Mouse (Mus musculus) myocyte (in vitro differentiated cells): ENCODE measurements around the gene Pycard. TPM values are rescaled to one million over a fixed set of nuclear protein-coding genes. Genes with fewer than 3 reads are reported as not detected.
"Not testable (repeated sequence)": the region's sequence is repeated elsewhere in the genome, so short reads cannot be mapped to it uniquely, and the experiment has no call there.

Source experiments
- H3K27me3 ChIP-seq: one replicate; pipeline ENCODE4 v1.6.1; 2011; ENCODE audit not compliant: control insufficient read depth, insufficient read depth, insufficient read length
- H3K36me3 ChIP-seq: one replicate; pipeline ENCODE4 v1.6.1; 2011; ENCODE audit not compliant: control insufficient read depth, insufficient read depth
- H3K4me2 ChIP-seq: one replicate; pipeline ENCODE4 v1.6.1; 2011; ENCODE audit warnings: low read depth, control low read depth
- H3K4me3 ChIP-seq: one replicate; pipeline ENCODE4 v1.5.1; 2011; ENCODE audit warnings: mild to moderate bottlenecking, control low read depth, moderate library complexity
- H3K79me2 ChIP-seq: one replicate; pipeline ENCODE4 v1.6.1; 2011; ENCODE audit not compliant: control insufficient read depth, insufficient read depth
- H3ac ChIP-seq: one replicate; pipeline ENCODE4 v1.6.1; 2011; ENCODE audit not compliant: control insufficient read depth, insufficient read length
- CEBPB ChIP-seq: IDR thresholded peaks from 2 replicates; pipeline ENCODE4 v1.6.1; 2011; ENCODE audit warnings: mild to moderate bottlenecking, moderate library complexity; ENCODE audit not compliant: poor library complexity, insufficient read depth, severe bottlenecking
- E2F4 ChIP-seq: IDR thresholded peaks from one replicate; pipeline ENCODE4 v1.6.1; 2011; ENCODE audit warnings: mild to moderate bottlenecking, control low read depth, moderate library complexity; ENCODE audit not compliant: insufficient read depth
- MAX ChIP-seq: IDR thresholded peaks from one replicate; pipeline ENCODE4 v1.6.1; 2011; ENCODE audit warnings: low read depth, mild to moderate bottlenecking, control low read depth
- MYOD1 ChIP-seq, 3 experiments: IDR thresholded peaks; one replicate each; pipeline ENCODE4 v1.6.1; 2011; ENCODE audit warnings: control low read depth in 2 of 3, low read depth in 2 of 3, mild to moderate bottlenecking in 2 of 3, moderate library complexity in 1 of 3; ENCODE audit not compliant: insufficient read length in 2 of 3, control insufficient read depth in 1 of 3
- MYOG ChIP-seq, 3 experiments: IDR thresholded peaks; one replicate each; pipeline ENCODE4 v1.6.1; 2011; ENCODE audit warnings: control low read depth in 2 of 3, low read depth in 2 of 3, mild to moderate bottlenecking in 2 of 3; ENCODE audit not compliant: insufficient read length in 2 of 3, control insufficient read depth in 1 of 3, insufficient read depth in 1 of 3
- POLR2A ChIP-seq: IDR thresholded peaks from one replicate; pipeline ENCODE4 v1.6.1; 2011; ENCODE audit warnings: low read depth, mild to moderate bottlenecking, control low read depth, moderate library complexity; ENCODE audit not compliant: insufficient read length
- POLR2AphosphoS2 ChIP-seq: IDR thresholded peaks from one replicate; pipeline ENCODE4 v1.6.1; 2011; ENCODE audit warnings: low read depth, control low read depth; ENCODE audit not compliant: insufficient read length
- REST ChIP-seq: IDR thresholded peaks from one replicate; pipeline ENCODE4 v1.6.1; 2011; ENCODE audit warnings: mild to moderate bottlenecking, control low read depth, moderate library complexity; ENCODE audit not compliant: insufficient read depth, insufficient read length
- SRF ChIP-seq: IDR thresholded peaks from one replicate; pipeline ENCODE4 v1.6.1; 2011; ENCODE audit warnings: low read depth; ENCODE audit not compliant: control insufficient read depth, insufficient read length
- TCF12 ChIP-seq: IDR thresholded peaks from one replicate; pipeline ENCODE4 v1.6.1; 2011; ENCODE audit warnings: mild to moderate bottlenecking, control low read depth; ENCODE audit not compliant: poor library complexity, insufficient read depth, severe bottlenecking
- TCF3 ChIP-seq: IDR thresholded peaks from one replicate; pipeline ENCODE4 v1.6.1; 2011; ENCODE audit warnings: low read depth, control low read depth; ENCODE audit not compliant: insufficient read length
- USF1 ChIP-seq: IDR thresholded peaks from one replicate; pipeline ENCODE4 v1.6.1; 2011; ENCODE audit warnings: low read depth, mild to moderate bottlenecking, control low read depth, moderate library complexity
- polyA plus RNA-seq: library from polyadenylated mRNA; unstranded; fragments of >200 nt; fragmentation: generic; extraction: Trizol; gene quantifications from one replicate; pipeline ENCODE4 v1.2.1, GENCODE M21; 2012; ENCODE audit warnings: missing spikeins

Pycard gene
- polyA plus RNA-seq, 1 experiment = 3.9 TPM

- no peaks in the 10 kb centered on the region for H3K79me2 ChIP-seq
- H3K4me3 ChIP-seq = no peak overlapping the region
- TF ChIP-seq MYOG (IDR thresholded peaks at IDR 0.05; ENCODE audit: control insufficient read depth in 1 of 3, insufficient read depth in 1 of 3, insufficient read length in 2 of 3, low read depth in 2 of 3) = no peak
- no peak for TF ChIP-seq CEBPB
- TF ChIP-seq TCF12 = no peak
- no peak for TF ChIP-seq SRF
- no peak for TF ChIP-seq POLR2AphosphoS2
- no peak for TF ChIP-seq REST
- no peak for TF ChIP-seq MAX
- TF ChIP-seq MYOD1 (IDR thresholded peaks at IDR 0.05; ENCODE audit: control insufficient read depth in 1 of 3, insufficient read length in 2 of 3, low read depth in 2 of 3) = no peak
- no peak for TF ChIP-seq USF1
- TF ChIP-seq POLR2A = no peak
- no peak for TF ChIP-seq TCF3
- no peak for TF ChIP-seq E2F4
- H3K36me3 ChIP-seq = no peaks in the 10 kb centered on the region
- H3K4me2 ChIP-seq = no peak overlapping the region
- H3ac ChIP-seq = no peak overlapping the region
- H3K27me3 ChIP-seq = no peaks in the 10 kb centered on the region
Measured at GRCm38 (mm10) chr7:127959364-127959763, 34.3 kb downstream of the Pycard start.

- Histone ChIP-seq H3K4me3 (no peak overlapping the region), H3ac (no peak overlapping the region), H3K4me2 (no peak overlapping the region), H3K36me3 (no peaks in the 10 kb centered on the region), H3K79me2 (no peaks in the 10 kb centered on the region), H3K27me3 (peaks cover 9% of the 10 kb centered on the region)
- TF ChIP-seq CEBPB (no peak), REST (no peak), MYOG (IDR thresholded peaks at IDR 0.05; ENCODE audit: control insufficient read depth in 1 of 3, insufficient read depth in 1 of 3, insufficient read length in 2 of 3, low read depth in 2 of 3) (no peak), E2F4 (no peak), SRF (no peak), TCF12 (no peak), POLR2A (no peak), POLR2AphosphoS2 (no peak)
Measured at GRCm38 (mm10) chr7:127952864-127953581, 40.6 kb downstream of the Pycard start.

- Histone ChIP-seq H3K4me3 (no peak within 1 kb of the TSS), H3K27me3 (peaks cover 24% of the 10 kb centered on the region), H3ac (no peak within 1 kb of the TSS), H3K79me2 (no peaks in the 10 kb centered on the region), H3K4me2 (peak within 1 kb of the TSS; percentile 34), H3K36me3 (no peaks in the 10 kb centered on the region)
- TF ChIP-seq SRF (no peak), MYOG (IDR thresholded peaks at IDR 0.05; ENCODE audit: control insufficient read depth in 1 of 3, insufficient read depth in 1 of 3, insufficient read length in 2 of 3, low read depth in 2 of 3) (peak in 1 of 3 experiments; percentile 62), REST (no peak), MAX (no peak)
Measured at GRCm38 (mm10) chr7:127946470-127947023, 47.1 kb downstream of the Pycard start, which contains the start of gene Prss36. Gene Prss36 (minus strand): TSS chr7:127946725.

GRCm38 (mm10) chr7:127944614-127945013, 49.1 kb downstream of the Pycard start:
- Histone ChIP-seq H3K4me3 (no peak overlapping the region), H3K4me2 (no peak overlapping the region), H3K27me3 (peaks cover 24% of the 10 kb centered on the region), H3ac (no peak overlapping the region), H3K79me2 (no peaks in the 10 kb centered on the region), H3K36me3 (no peaks in the 10 kb centered on the region)
- TF ChIP-seq USF1 (no peak), SRF (no peak), E2F4 (no peak), TCF12 (no peak), CEBPB (no peak), POLR2A (no peak), TCF3 (no peak), MYOG (IDR thresholded peaks at IDR 0.05; ENCODE audit: control insufficient read depth in 1 of 3, insufficient read depth in 1 of 3, insufficient read length in 2 of 3, low read depth in 2 of 3) (no peak), POLR2AphosphoS2 (no peak), MAX (no peak), REST (no peak), MYOD1 (IDR thresholded peaks at IDR 0.05; ENCODE audit: control insufficient read depth in 1 of 3, insufficient read length in 2 of 3, low read depth in 2 of 3) (no peak)

- not testable (repeated sequence) for H3K4me3 ChIP-seq, H3K36me3 ChIP-seq, H3K4me2 ChIP-seq, H3K79me2 ChIP-seq, H3ac ChIP-seq
- H3K27me3 ChIP-seq = peaks cover 24% of the 10 kb centered on the region
Measured at GRCm38 (mm10) chr7:127942097-127942496, 51.6 kb downstream of the Pycard start.

Other genes with a start within 250 kb of the Pycard start
- 11.9 TPM for gene Fbxl19, start 249.3 kb downstream of the Pycard start, polyA plus RNA-seq
- 16.3 TPM for gene Orai3, start 224.1 kb downstream of the Pycard start, polyA plus RNA-seq
- gene Setd1a, start 217.2 kb downstream of the Pycard start, polyA plus RNA-seq = 13.7 TPM
- 1.4 TPM for gene Gm49388, start 208.3 kb downstream of the Pycard start, polyA plus RNA-seq
- gene Hsd3b7, start 193.3 kb downstream of the Pycard start, polyA plus RNA-seq = 15.0 TPM
- 73.0 TPM for gene Stx4a, start 169.6 kb downstream of the Pycard start, polyA plus RNA-seq
- 0.20 TPM for gene Stx1b, start 169.3 kb downstream of the Pycard start, polyA plus RNA-seq
- 16.7 TPM for gene Zfp646, start 117.6 kb downstream of the Pycard start, polyA plus RNA-seq
- gene Zfp668, start 117.0 kb downstream of the Pycard start, polyA plus RNA-seq = 7.9 TPM
- gene Prss53, start 102.9 kb downstream of the Pycard start, polyA plus RNA-seq = 0.74 TPM
- gene Gm21974, start 98.4 kb downstream of the Pycard start, polyA plus RNA-seq = not detected
- gene Vkorc1, start 98.2 kb downstream of the Pycard start, polyA plus RNA-seq = 65.9 TPM
- gene Bckdk, start 89.8 kb downstream of the Pycard start, polyA plus RNA-seq = 53.2 TPM
- 26.4 TPM for gene Kat8, start 81.4 kb downstream of the Pycard start, polyA plus RNA-seq
- 0.06 TPM for gene Prss8, start 63.8 kb downstream of the Pycard start, polyA plus RNA-seq
- gene Prss36, start 47.1 kb downstream of the Pycard start, polyA plus RNA-seq = 10.6 TPM
- 231 TPM for gene Fus, start 26.4 kb downstream of the Pycard start, polyA plus RNA-seq
- 468 TPM for gene Trim72, start 10.1 kb upstream of the Pycard start, polyA plus RNA-seq
- gene Itgam, start 68.8 kb upstream of the Pycard start, polyA plus RNA-seq = 0.14 TPM
- not detected for gene Gm49368, start 68.8 kb upstream of the Pycard start, polyA plus RNA-seq
- not detected for gene Itgax, start 135.7 kb upstream of the Pycard start, polyA plus RNA-seq
- gene Itgad, start 160.5 kb upstream of the Pycard start, polyA plus RNA-seq = 0.13 TPM
- gene Cox6a2, start 212.5 kb upstream of the Pycard start, polyA plus RNA-seq = 1,017 TPM
- 16.7 TPM for gene Armc5, start 243.5 kb upstream of the Pycard start, polyA plus RNA-seq
- gene 9130023H24Rik, start 244.2 kb upstream of the Pycard start, polyA plus RNA-seq = 3.3 TPM